Mouse (Mus musculus): ENCODE measurements at regions not wholly inside any gene's neighbourhood (a gene's known extent, or its start where the extent isn't known, plus 50 kb on each side); places are given as distances from the start of the nearest gene placed in this dataset.

GRCm38 (mm10) chr1:106483008-106483407 lies 231.1 kb downstream of the Bcl2 start:
- ATAC-seq (ENCODE audit: low FRiP score) (no peak), DNase-seq (ENCODE audit: low spot score, missing footprints) (no peak)
- Histone ChIP-seq H3K4me1 (ENCODE audit: control insufficient read depth, insufficient read depth, low read length) (no peaks in the 10 kb centered on the region), H3K4me3 (ENCODE audit: low read depth, low read length) (no peak overlapping the region), H3K36me3 (ENCODE audit: control insufficient read depth, insufficient read depth, low read length) (no peaks in the 10 kb centered on the region), H3K9ac (ENCODE audit: low read length) (no peak overlapping the region), H3K9me3 (ENCODE audit: control insufficient read depth, low read length) (no peaks in the 10 kb centered on the region), H3K27ac (ENCODE audit: low read depth, low read length) (no peak overlapping the region), H3K27me3 (ENCODE audit: control insufficient read depth, insufficient read depth, low read length) (no peaks in the 10 kb centered on the region), H3K4me2 (no peak overlapping the region)
- WGBS, result 67% methylated on average over 3 of the region's 3 CpGs

- H3K9ac ChIP-seq (ENCODE audit: low read length), result no peak overlapping the region
- no peak overlapping the region for H3K27ac ChIP-seq (ENCODE audit: low read depth, low read length)
- H3K27me3 ChIP-seq (ENCODE audit: control insufficient read depth, insufficient read depth, low read length), result no peaks in the 10 kb centered on the region
- 75% methylated on average over 7 of the region's 7 CpGs for WGBS
- H3K9me3 ChIP-seq (ENCODE audit: control insufficient read depth, low read length), result no peaks in the 10 kb centered on the region
- DNase-seq (ENCODE audit: low spot score, missing footprints), result no peak
- no peaks in the 10 kb centered on the region for H3K36me3 ChIP-seq (ENCODE audit: control insufficient read depth, insufficient read depth, low read length)
- 0 out of 2 replicates have a peak, but pooled peaks have one; percentile 40 for ATAC-seq (ENCODE audit: low FRiP score)
- H3K4me2 ChIP-seq, result no peak overlapping the region
- H3K4me3 ChIP-seq (ENCODE audit: low read depth, low read length), result no peak overlapping the region
- no peaks in the 10 kb centered on the region for H3K4me1 ChIP-seq (ENCODE audit: control insufficient read depth, insufficient read depth, low read length)
Observed at GRCm38 (mm10) chr1:106477670-106478355, 236.3 kb downstream of the Bcl2 start.

GRCm38 (mm10) chr1:106468021-106468420 lies 246.1 kb downstream of the Bcl2 start:
- Histone ChIP-seq H3K27ac (ENCODE audit: low read depth, low read length) (no peak overlapping the region), H3K36me3 (ENCODE audit: control insufficient read depth, insufficient read depth, low read length) (no peaks in the 10 kb centered on the region), H3K4me3 (ENCODE audit: low read depth, low read length) (no peak overlapping the region), H3K9me3 (ENCODE audit: control insufficient read depth, low read length) (no peaks in the 10 kb centered on the region), H3K9ac (ENCODE audit: low read length) (no peak overlapping the region), H3K4me1 (ENCODE audit: control insufficient read depth, insufficient read depth, low read length) (peaks cover 4% of the 10 kb centered on the region; the same call in 1 of the 2 replicates), H3K4me2 (no peak overlapping the region), H3K27me3 (ENCODE audit: control insufficient read depth, insufficient read depth, low read length) (no peaks in the 10 kb centered on the region)
- WGBS, result 91% methylated on average over 9 of the region's 9 CpGs
- ATAC-seq (ENCODE audit: low FRiP score), result no peak
- no peak for DNase-seq (ENCODE audit: low spot score, missing footprints)

- Histone ChIP-seq H3K36me3 (ENCODE audit: control insufficient read depth, insufficient read depth, low read length) (no peaks in the 10 kb centered on the region), H3K9ac (ENCODE audit: low read length) (no peak overlapping the region), H3K4me1 (ENCODE audit: control insufficient read depth, insufficient read depth, low read length) (peaks cover 4% of the 10 kb centered on the region; the same call in 1 of the 2 replicates), H3K9me3 (ENCODE audit: control insufficient read depth, low read length) (no peaks in the 10 kb centered on the region), H3K4me2 (no peak overlapping the region), H3K27ac (ENCODE audit: low read depth, low read length) (no peak overlapping the region), H3K4me3 (ENCODE audit: low read depth, low read length) (no peak overlapping the region), H3K27me3 (ENCODE audit: control insufficient read depth, insufficient read depth, low read length) (no peaks in the 10 kb centered on the region)
- ATAC-seq (ENCODE audit: low FRiP score) (no peak), DNase-seq (ENCODE audit: low spot score, missing footprints) (no peak)
- 87% methylated on average over 4 of the region's 4 CpGs for WGBS
Observed at GRCm38 (mm10) chr1:106466644-106467043, 247.4 kb downstream of the Bcl2 start.

GRCm38 (mm10) chr1:106465977-106466302 lies 248.1 kb downstream of the Bcl2 start:
- no peak for DNase-seq (ENCODE audit: low spot score, missing footprints)
- peak; percentile 54; the same call in 1 of the 2 replicates for ATAC-seq (ENCODE audit: low FRiP score)
- no peak overlapping the region for H3K4me3 ChIP-seq (ENCODE audit: low read depth, low read length)
- no peak overlapping the region for H3K9ac ChIP-seq (ENCODE audit: low read length)
- H3K9me3 ChIP-seq (ENCODE audit: control insufficient read depth, low read length), result no peaks in the 10 kb centered on the region
- H3K4me1 ChIP-seq (ENCODE audit: control insufficient read depth, insufficient read depth, low read length), result peaks cover 4% of the 10 kb centered on the region; the same call in 1 of the 2 replicates
- no peaks in the 10 kb centered on the region for H3K36me3 ChIP-seq (ENCODE audit: control insufficient read depth, insufficient read depth, low read length)
- no peak overlapping the region for H3K4me2 ChIP-seq
- H3K27me3 ChIP-seq (ENCODE audit: control insufficient read depth, insufficient read depth, low read length), result no peaks in the 10 kb centered on the region
- no peak overlapping the region for H3K27ac ChIP-seq (ENCODE audit: low read depth, low read length)
- WGBS, result 51% methylated on average over 8 of the region's 8 CpGs

GRCm38 (mm10) chr1:106465243-106465976 lies 248.7 kb downstream of the Bcl2 start:
- Histone ChIP-seq H3K9me3 (ENCODE audit: control insufficient read depth, low read length) (no peaks in the 10 kb centered on the region), H3K4me3 (ENCODE audit: low read depth, low read length) (no peak overlapping the region), H3K4me2 (no peak overlapping the region), H3K36me3 (ENCODE audit: control insufficient read depth, insufficient read depth, low read length) (no peaks in the 10 kb centered on the region), H3K4me1 (ENCODE audit: control insufficient read depth, insufficient read depth, low read length) (peaks cover 4% of the 10 kb centered on the region; the same call in 1 of the 2 replicates), H3K9ac (ENCODE audit: low read length) (no peak overlapping the region), H3K27me3 (ENCODE audit: control insufficient read depth, insufficient read depth, low read length) (no peaks in the 10 kb centered on the region), H3K27ac (ENCODE audit: low read depth, low read length) (no peak overlapping the region)
- 61% methylated on average over 4 of the region's 4 CpGs for WGBS
- ATAC-seq (ENCODE audit: low FRiP score), result peak; percentile 56; the same call in 1 of the 2 replicates
- DNase-seq (ENCODE audit: low spot score, missing footprints), result no peak

- no peak overlapping the region for H3K27ac ChIP-seq (ENCODE audit: low read depth, low read length)
- peak; percentile 84 for DNase-seq (ENCODE audit: low spot score, missing footprints)
Observed at GRCm38 (mm10) chr1:106464726-106465125, 249.3 kb downstream of the Bcl2 start.

GRCm38 (mm10) chr1:106462595-106462994 lies 251.5 kb downstream of the Bcl2 start:
- Histone ChIP-seq H3K4me2 (no peak overlapping the region), H3K9ac (ENCODE audit: low read length) (no peak overlapping the region), H3K4me3 (ENCODE audit: low read depth, low read length) (no peak overlapping the region), H3K27ac (ENCODE audit: low read depth, low read length) (no peak overlapping the region), H3K36me3 (ENCODE audit: control insufficient read depth, insufficient read depth, low read length) (no peaks in the 10 kb centered on the region), H3K4me1 (ENCODE audit: control insufficient read depth, insufficient read depth, low read length) (peaks cover 4% of the 10 kb centered on the region; the same call in 1 of the 2 replicates), H3K27me3 (ENCODE audit: control insufficient read depth, insufficient read depth, low read length) (no peaks in the 10 kb centered on the region), H3K9me3 (ENCODE audit: control insufficient read depth, low read length) (no peaks in the 10 kb centered on the region)
- DNase-seq (ENCODE audit: low spot score, missing footprints) (no peak), ATAC-seq (ENCODE audit: low FRiP score) (no peak)

More at GRCm38 (mm10) chr1:106464726-106465125, 249.3 kb downstream of the Bcl2 start:
- ATAC-seq (ENCODE audit: low FRiP score), result peak; percentile 77
- Histone ChIP-seq H3K36me3 (ENCODE audit: control insufficient read depth, insufficient read depth, low read length) (no peaks in the 10 kb centered on the region), H3K4me2 (no peak overlapping the region), H3K4me3 (ENCODE audit: low read depth, low read length) (no peak overlapping the region), H3K27me3 (ENCODE audit: control insufficient read depth, insufficient read depth, low read length) (no peaks in the 10 kb centered on the region), H3K4me1 (ENCODE audit: control insufficient read depth, insufficient read depth, low read length) (peaks cover 4% of the 10 kb centered on the region; the same call in 1 of the 2 replicates), H3K9me3 (ENCODE audit: control insufficient read depth, low read length) (no peaks in the 10 kb centered on the region), H3K9ac (ENCODE audit: low read length) (no peak overlapping the region)
- 10% methylated on average over 2 of the region's 2 CpGs for WGBS

- Histone ChIP-seq H3K4me3 (ENCODE audit: low read depth, low read length) (no peak overlapping the region), H3K4me1 (ENCODE audit: control insufficient read depth, insufficient read depth, low read length) (peaks cover 4% of the 10 kb centered on the region; the same call in 1 of the 2 replicates), H3K9me3 (ENCODE audit: control insufficient read depth, low read length) (no peaks in the 10 kb centered on the region), H3K9ac (ENCODE audit: low read length) (no peak overlapping the region), H3K27ac (ENCODE audit: low read depth, low read length) (no peak overlapping the region), H3K4me2 (no peak overlapping the region), H3K27me3 (ENCODE audit: control insufficient read depth, insufficient read depth, low read length) (no peaks in the 10 kb centered on the region), H3K36me3 (ENCODE audit: control insufficient read depth, insufficient read depth, low read length) (no peaks in the 10 kb centered on the region)
- ATAC-seq (ENCODE audit: low FRiP score) (no peak), DNase-seq (ENCODE audit: low spot score, missing footprints) (no peak)
- 89% methylated on average over 1 of the region's 1 CpGs for WGBS
Observed at GRCm38 (mm10) chr1:106462112-106462511, 252.0 kb downstream of the Bcl2 start.
